Mouse (Mus musculus): Measurements from ENCODE around the gene D930048N14Rik. TPM values are rescaled to one million over a fixed set of nuclear protein-coding genes. Genes with fewer than 3 reads are reported as not detected.
"Not testable (repeated sequence)": the region's sequence is repeated elsewhere in the genome, so short reads cannot be mapped to it uniquely, and the experiment has no call there.

D930048N14Rik gene
- polyA plus RNA-seq (2012; rRNA removed), result 5.1 and 5.3 TPM in 2 replicates

DNA sequence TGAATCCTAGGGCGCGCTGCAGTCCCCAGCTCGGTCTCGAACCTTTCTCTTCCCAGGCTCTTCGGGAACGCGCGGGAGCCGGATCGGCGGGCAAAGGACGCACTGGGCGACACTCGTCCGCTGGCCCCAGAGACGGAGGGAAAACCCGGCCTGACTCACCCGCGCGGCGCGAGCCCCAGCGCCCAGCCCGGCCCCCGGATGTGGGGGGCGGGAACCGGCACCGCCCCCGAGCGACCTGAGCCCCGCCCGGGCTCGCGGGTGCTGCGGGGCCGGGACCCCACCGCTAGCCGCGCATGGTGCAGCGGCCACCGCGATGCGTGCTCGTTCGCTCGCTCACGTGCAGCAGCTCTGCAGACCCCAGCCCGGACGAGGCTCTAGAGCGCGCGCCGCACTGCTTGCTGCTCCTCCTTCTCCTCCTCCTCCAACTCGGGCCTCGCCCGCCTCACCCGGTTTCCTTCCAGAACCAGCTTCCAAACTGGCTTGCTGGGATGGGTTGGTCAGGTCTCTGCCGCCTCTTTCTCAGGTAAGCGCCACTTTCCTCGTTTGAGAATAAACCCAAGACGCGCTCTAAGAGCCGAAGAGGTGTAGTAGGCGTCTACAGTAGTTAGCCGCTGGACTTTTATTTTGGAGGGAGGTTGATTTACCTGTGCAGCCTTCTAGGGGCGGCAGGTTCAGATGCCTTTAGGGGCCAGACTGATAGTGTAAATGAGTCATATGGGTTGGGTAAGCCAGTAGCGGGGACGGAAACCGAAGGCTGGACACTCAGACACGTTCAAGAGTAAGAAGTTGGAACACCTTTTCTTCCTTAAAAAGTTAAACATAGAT, at the start of gene D930048N14Rik, which contains the start of gene N4bp3:
Gene D930048N14Rik, plus strand, starts transcription at position 264 of the 825 bp plus-strand sequence.
Gene N4bp3, minus strand, starts transcription at position 152 of the 825 bp plus-strand sequence.
- no peak for TF ChIP-seq CTCF (IDR thresholded peaks at IDR 0.05; ENCODE audit: control insufficient read depth, insufficient read depth, insufficient replicate concordance, low read depth, low read length)
- H3K27me3 ChIP-seq (ENCODE audit: control insufficient read depth, insufficient read depth, low read length), result no peaks in the 10 kb centered on the region
- H3K36me3 ChIP-seq (ENCODE audit: control insufficient read depth, insufficient read depth, low read length), result no peaks in the 10 kb centered on the region
- H3K4me1 ChIP-seq (ENCODE audit: control insufficient read depth, insufficient read depth, low read length), result peaks cover 32% of the 10 kb centered on the region
- peak within 1 kb of the TSS; percentile 46 for H3K27ac ChIP-seq (ENCODE audit: control insufficient read depth, insufficient read depth, low read depth, low read length)
- peak within 1 kb of the TSS; percentile 89 for H3K4me3 ChIP-seq (ENCODE audit: control insufficient read depth, low read depth, low read length)

DNA sequence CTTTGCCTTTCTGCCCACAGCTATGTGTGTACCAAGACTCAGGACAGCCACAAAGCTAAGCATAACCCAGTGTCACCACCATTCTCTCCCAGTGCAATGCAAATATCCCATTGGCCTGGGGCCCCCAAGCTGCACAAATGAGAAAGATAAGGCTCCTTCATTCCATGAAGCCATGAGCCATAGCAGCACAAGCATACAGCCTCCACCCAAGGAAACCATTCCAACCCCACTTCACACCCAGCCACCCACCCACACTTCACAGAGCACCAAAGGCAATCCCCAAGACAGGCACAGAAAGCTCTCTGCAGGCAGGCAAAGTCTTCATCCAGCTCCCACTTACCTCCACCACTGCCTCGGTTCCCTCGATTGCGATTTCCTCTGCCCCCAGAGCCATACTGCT, 48.5 kb upstream of the D930048N14Rik start:
- Histone ChIP-seq H3K4me1 (ENCODE audit: control insufficient read depth, insufficient read depth, low read length) (0 out of 2 replicates have a peak, but pooled peaks cover 2% of the 10 kb centered on the region), H3K4me3 (ENCODE audit: control insufficient read depth, low read depth, low read length) (no peak overlapping the region), H3K27ac (ENCODE audit: control insufficient read depth, insufficient read depth, low read depth, low read length) (no peak overlapping the region), H3K36me3 (ENCODE audit: control insufficient read depth, insufficient read depth, low read length) (peaks cover 8% of the 10 kb centered on the region), H3K27me3 (ENCODE audit: control insufficient read depth, insufficient read depth, low read length) (no peaks in the 10 kb centered on the region)
- TF ChIP-seq CTCF (IDR thresholded peaks at IDR 0.05; ENCODE audit: control insufficient read depth, insufficient read depth, insufficient replicate concordance, low read depth, low read length), result no peak
- no peak for TF ChIP-seq POLR2A (IDR thresholded peaks at IDR 0.05; ENCODE audit: control insufficient read depth, low read depth, low read length)

DNA sequence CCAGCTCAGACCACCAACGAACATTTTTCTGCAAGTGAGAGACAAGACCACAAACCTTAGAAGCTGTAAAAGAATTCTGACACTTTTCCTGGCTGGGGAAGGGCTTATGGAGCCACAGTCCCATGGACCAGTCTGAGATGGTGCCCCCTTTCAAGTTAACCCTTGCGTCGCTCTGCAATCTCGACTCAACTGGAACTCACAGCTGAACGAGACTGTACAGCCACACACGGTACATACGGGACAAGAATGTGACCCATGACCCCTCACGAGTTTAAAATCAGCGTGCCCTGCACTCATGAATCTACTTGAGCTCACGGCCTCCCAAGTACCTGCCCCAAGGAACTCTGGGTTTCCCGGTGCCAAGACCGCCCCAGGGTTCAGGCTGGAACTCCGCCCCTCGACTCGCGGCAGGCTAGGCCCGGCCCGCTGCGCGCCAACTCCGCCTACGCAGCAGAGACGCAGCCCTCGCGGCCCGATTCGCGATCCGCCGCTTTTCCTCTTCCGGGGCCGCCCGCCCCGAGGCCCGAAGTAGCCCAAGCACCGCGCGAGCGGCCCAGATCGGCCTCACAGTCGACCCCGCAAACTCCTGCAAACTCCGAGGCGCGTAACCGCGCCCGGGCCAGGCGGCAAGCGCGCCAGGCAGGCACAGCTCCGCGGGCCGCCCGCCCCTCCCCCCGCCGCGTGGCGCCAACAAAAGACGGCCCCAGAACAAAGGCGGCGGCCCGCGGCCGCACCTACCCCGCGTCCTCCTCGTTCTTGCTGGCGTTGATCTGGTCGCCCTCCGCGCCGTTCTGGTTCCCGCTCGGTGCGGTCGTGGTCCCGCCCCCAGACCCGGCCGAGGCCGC, 44.9 kb upstream of the D930048N14Rik start:
- TF ChIP-seq CTCF (IDR thresholded peaks at IDR 0.05; ENCODE audit: control insufficient read depth, insufficient read depth, insufficient replicate concordance, low read depth, low read length), result no peak
- TF ChIP-seq POLR2A (IDR thresholded peaks at IDR 0.05; ENCODE audit: control insufficient read depth, low read depth, low read length), result peak; percentile 71
- Histone ChIP-seq H3K4me1 (ENCODE audit: control insufficient read depth, insufficient read depth, low read length) (0 out of 2 replicates have a peak, but pooled peaks cover 2% of the 10 kb centered on the region), H3K36me3 (ENCODE audit: control insufficient read depth, insufficient read depth, low read length) (peaks cover 8% of the 10 kb centered on the region), H3K4me3 (ENCODE audit: control insufficient read depth, low read depth, low read length) (peak overlapping the region; percentile 92), H3K27me3 (ENCODE audit: control insufficient read depth, insufficient read depth, low read length) (no peaks in the 10 kb centered on the region), H3K27ac (ENCODE audit: control insufficient read depth, insufficient read depth, low read depth, low read length) (peak overlapping the region; percentile 94)

DNA sequence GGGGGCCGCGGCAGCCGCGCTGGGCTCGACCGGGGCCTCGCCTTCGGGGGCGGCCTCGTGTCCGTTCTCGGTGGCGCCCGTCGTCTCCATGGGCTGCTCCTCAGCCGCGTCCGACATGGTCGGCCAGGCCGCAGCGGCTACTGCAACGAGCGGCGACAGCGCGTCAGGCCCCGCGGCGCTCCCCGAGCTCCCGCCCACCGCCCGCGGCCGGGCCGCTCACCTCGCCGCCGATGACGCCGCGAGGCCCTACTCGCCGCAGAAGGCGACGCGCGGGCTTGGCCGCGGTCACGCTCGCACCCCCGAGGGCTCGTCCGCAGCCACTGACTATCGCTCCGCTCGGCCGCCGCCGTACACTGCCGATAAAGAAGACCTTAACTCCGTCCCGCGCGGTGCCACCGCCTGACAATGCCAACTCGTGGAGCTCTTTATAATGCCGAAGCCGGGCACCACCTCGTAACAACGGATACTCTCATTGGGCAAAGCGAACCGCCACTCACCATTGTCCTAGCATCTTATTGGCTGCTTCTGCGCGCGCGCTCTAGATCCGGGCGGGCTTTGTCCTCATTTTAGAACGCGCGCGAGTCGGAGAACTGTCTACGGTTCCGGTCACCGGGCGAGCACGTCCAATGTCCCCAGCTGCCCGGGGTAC, 44.2 kb upstream of the D930048N14Rik start, which contains the start of gene Hnrnpab:
Gene Hnrnpab, minus strand, starts transcription at position 401 of the 649 bp plus-strand sequence.
- Histone ChIP-seq H3K4me1 (ENCODE audit: control insufficient read depth, insufficient read depth, low read length) (0 out of 2 replicates have a peak, but pooled peaks cover 2% of the 10 kb centered on the region), H3K36me3 (ENCODE audit: control insufficient read depth, insufficient read depth, low read length) (peaks cover 8% of the 10 kb centered on the region), H3K27me3 (ENCODE audit: control insufficient read depth, insufficient read depth, low read length) (no peaks in the 10 kb centered on the region), H3K4me3 (ENCODE audit: control insufficient read depth, low read depth, low read length) (peak within 1 kb of the TSS; percentile 92), H3K27ac (ENCODE audit: control insufficient read depth, insufficient read depth, low read depth, low read length) (peak within 1 kb of the TSS; percentile 94)
- peak; percentile 100 for TF ChIP-seq POLR2A (IDR thresholded peaks at IDR 0.05; ENCODE audit: control insufficient read depth, low read depth, low read length)
- no peak for TF ChIP-seq CTCF (IDR thresholded peaks at IDR 0.05; ENCODE audit: control insufficient read depth, insufficient read depth, insufficient replicate concordance, low read depth, low read length)

DNA sequence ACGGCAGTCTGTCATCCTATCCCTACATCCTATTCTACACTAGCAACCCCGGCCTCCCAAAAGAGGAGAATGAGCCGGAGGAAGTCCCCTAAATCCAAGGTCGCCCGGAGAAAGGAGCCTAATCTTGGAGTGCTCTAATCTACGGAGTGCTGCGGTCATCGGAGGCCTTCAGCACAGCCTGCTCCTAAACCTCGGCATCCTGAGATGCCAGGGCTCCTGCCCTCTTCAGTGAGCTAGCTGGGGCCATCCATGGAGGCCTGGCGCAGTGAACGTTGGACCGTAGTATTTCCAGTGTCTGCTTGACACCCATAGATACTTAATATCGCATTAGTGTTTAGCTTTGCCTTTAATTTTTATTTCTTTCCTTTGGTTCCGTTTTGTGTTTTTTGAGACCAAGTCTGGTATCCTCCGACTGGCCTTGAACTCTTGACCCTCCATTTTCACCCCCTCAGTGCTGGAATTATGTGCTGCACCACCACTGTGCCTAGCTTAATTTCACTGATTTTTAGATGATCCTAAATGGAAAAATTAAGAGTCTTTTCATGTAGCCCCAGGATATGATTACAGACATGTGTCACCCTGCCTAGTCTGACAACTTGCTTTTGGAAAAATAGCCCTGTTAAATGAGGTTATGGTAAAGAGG, 43.5 kb upstream of the D930048N14Rik start:
- TF ChIP-seq CTCF (IDR thresholded peaks at IDR 0.05; ENCODE audit: control insufficient read depth, insufficient read depth, insufficient replicate concordance, low read depth, low read length), result no peak
- TF ChIP-seq POLR2A (IDR thresholded peaks at IDR 0.05; ENCODE audit: control insufficient read depth, low read depth, low read length), result no peak
- Histone ChIP-seq H3K27ac (ENCODE audit: control insufficient read depth, insufficient read depth, low read depth, low read length) (peak overlapping the region; percentile 94), H3K27me3 (ENCODE audit: control insufficient read depth, insufficient read depth, low read length) (no peaks in the 10 kb centered on the region), H3K4me3 (ENCODE audit: control insufficient read depth, low read depth, low read length) (peak overlapping the region; percentile 92), H3K36me3 (ENCODE audit: control insufficient read depth, insufficient read depth, low read length) (peaks cover 8% of the 10 kb centered on the region), H3K4me1 (ENCODE audit: control insufficient read depth, insufficient read depth, low read length) (0 out of 2 replicates have a peak, but pooled peaks cover 2% of the 10 kb centered on the region)

DNA sequence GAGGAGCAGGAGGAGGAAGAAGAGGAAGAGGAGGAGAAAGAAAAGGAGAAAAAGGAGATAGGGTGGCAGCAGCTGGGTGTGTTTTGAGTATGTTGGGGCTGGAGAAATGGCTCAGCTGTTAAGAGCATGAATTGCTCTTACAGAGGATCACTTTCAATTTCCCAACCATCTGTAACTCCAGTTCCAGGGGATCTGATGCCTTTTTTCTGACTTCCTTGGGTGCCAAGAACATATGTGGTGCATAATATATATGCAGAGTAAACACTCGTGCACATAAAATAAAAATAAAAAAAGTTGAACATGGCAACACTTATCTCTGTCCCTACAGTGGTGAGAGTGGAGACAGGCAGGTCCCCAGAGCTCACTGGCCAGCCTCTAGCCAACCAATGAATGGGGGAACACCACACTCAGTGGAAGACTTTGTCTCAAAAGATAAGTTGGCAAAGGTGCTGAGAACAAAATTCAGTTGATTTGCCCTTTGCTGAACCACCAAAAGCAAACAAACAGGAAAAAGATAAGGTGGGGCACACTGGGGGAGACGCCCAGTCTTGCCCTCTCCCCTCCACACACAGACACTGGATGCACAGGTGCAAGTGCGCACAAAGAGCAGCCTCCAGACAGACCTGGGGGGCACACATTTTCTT, 41.4 kb upstream of the D930048N14Rik start:
- Histone ChIP-seq H3K27me3 (ENCODE audit: control insufficient read depth, insufficient read depth, low read length) (no peaks in the 10 kb centered on the region), H3K36me3 (ENCODE audit: control insufficient read depth, insufficient read depth, low read length) (0 out of 2 replicates have a peak, but pooled peaks cover 4% of the 10 kb centered on the region), H3K4me1 (ENCODE audit: control insufficient read depth, insufficient read depth, low read length) (peaks cover 2% of the 10 kb centered on the region), H3K4me3 (ENCODE audit: control insufficient read depth, low read depth, low read length) (no peak overlapping the region), H3K27ac (ENCODE audit: control insufficient read depth, insufficient read depth, low read depth, low read length) (no peak overlapping the region)
- TF ChIP-seq CTCF (IDR thresholded peaks at IDR 0.05; ENCODE audit: control insufficient read depth, insufficient read depth, insufficient replicate concordance, low read depth, low read length), result no peak
- no peak for TF ChIP-seq POLR2A (IDR thresholded peaks at IDR 0.05; ENCODE audit: control insufficient read depth, low read depth, low read length)

DNA sequence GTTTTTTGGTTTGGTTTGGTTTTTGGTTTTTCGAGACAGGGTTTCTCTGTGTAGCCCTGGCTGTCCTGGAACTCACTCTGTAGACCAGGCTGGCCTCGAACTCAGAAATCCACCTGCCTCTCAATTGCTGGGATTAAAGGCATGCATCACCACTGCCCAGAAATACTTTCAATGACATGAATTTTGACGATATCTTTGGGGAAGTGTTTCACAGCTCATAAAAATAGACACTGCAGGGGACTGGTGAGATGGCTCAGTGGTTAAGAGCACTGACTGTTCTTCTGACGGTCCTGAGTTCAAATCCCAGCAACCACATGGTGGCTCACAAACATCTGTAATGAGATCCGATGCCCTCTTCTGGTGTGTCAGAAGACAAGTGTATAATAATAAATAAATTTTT, 40.8 kb upstream of the D930048N14Rik start:
- H3K4me1 ChIP-seq (ENCODE audit: control insufficient read depth, insufficient read depth, low read length); H3K27me3 ChIP-seq (ENCODE audit: control insufficient read depth, insufficient read depth, low read length); H3K36me3 ChIP-seq (ENCODE audit: control insufficient read depth, insufficient read depth, low read length); H3K4me3 ChIP-seq (ENCODE audit: control insufficient read depth, low read depth, low read length); H3K27ac ChIP-seq (ENCODE audit: control insufficient read depth, insufficient read depth, low read depth, low read length): not testable (repeated sequence)
